Mouse (Mus musculus) urinary bladder, postnatal 25 days (tissue): ENCODE results near the gene Klrc3.
"Not testable (repeated sequence)": the region's sequence is repeated elsewhere in the genome, so short reads cannot be mapped to it uniquely, and the experiment has no call there.

Source experiments
- DNase-seq: peaks from one replicate; pipeline ENCODE4 v3.0.0; 2022; ENCODE audit warnings: low spot score

Gene Klrc3

DNA sequence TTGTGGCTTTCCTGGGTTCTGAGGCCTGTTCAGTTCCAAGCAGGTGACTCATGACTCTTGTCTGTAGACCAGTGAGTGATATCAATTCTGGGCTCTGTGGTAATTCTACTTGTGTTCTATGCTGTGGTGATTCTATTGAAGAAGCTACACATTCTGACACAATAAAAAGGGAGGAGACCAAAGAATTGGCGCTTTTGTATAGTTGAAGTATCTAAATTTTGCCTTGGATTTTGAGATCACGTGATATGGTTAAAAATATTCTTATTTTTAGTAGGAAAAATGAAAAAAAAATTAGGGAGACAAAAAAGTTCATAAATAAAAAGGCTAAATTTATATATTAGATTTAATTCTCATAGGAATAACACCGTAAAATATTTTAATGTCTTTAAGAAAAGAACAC, at the start of gene Klrc3:
Gene Klrc3 (minus strand): TSS at position 101 of the 400 bp plus-strand sequence.
- DNase-seq, result not testable (repeated sequence)

DNA sequence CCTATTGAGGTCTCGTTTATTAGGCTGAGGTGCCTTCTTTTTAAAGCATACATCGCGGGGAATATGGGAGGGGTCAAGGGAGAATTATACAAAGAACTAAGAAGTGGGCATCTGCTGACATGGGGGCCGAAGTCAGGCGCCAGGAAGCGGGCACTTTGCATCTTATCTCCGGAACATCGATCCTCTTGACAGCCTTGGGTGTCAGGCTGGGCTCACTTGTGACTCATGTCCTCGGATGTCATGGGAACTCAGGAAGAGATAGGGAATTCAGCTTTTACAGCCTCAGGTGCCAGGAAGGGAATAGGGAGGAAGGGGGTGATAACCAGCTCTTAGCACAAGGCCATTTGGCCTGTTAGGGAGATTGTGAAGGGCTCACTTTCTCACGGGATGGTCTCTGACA, 48.3 kb upstream of the Klrc3 start:
- not testable (repeated sequence) for DNase-seq

DNA sequence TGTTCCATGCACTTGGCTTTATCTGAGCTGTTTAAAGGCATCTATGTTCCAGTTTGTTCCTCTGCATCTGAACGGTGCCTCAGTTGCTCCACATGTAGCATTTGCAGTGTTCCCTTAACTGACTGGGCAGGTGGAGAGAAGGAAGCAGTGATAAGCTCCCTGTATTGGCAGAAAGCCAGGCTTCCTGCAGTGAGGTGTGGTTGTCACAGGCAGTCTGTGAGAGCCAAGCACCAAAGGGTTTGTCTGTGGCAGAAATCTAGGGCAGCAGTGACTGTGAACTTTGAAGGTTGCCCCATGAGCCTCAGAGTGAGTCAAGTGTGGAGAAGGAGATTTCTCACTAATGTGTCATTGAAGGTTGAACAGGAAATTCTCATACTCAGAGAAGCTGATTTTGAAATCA, 37.2 kb upstream of the Klrc3 start:
- no peak for DNase-seq

DNA sequence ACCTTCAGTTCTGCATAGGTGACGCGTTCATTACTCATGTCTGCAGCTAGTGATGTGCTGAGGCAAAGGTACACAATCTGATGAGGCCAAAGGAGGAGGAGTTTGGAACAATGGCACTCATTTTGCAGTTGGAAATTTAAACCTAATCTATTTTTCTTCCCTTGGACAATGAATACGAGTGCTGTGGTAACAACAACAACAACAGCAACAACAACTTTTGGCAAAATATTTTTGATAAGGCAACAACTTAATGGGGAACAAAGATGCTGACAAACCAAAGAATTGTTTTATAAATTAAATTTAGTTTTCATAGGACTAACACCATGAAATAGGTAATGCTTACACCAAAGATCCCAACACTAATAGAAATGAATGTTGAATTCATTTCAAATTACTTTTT, 35.7 kb upstream of the Klrc3 start, which contains the start of gene Klrc1:
Gene Klrc1 (minus strand): TSS at position 101 of the 400 bp plus-strand sequence.
- no peak for DNase-seq

DNA sequence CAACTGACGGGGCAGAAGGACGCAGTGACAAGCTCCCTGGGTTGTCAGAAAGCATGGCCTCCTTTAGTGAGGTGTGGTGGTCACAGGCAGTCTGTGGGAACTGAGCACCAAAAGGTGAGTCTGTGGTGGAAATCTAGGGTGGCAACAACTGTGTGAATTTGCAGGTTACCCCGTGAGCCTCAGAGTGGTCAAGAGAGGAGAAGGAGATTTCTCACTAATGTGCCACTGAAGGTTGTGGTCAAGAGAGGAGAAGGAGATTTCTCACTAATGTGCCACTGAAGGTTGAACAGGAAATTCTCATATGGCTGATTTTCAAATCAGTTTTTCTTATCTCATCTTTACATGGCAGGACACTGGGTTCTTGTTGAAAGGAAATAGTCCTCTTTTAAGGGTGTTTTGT, 18.2 kb upstream of the Klrc3 start:
- DNase-seq, result not testable (repeated sequence)

DNA sequence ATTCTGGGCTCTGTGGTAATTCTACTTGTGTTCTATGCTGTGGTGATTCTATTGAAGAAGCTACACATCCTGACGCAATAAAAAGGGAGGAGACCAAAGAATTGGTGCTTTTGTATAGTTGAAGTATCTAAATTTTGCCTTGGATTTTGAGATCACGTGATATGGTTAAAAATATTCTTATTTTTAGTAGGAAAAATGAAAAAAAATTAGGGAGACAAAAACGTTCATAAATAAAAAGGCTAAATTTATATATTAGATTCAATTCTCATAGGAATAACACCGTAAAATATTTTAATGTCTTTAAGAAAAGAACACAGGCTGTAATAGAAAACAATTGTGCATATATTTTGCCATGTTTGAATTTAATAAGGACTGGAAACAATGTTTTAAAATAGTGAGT, 17.5 kb upstream of the Klrc3 start, which contains the start of gene Klrc2:
Gene Klrc2 (minus strand): TSS at position 101 of the 400 bp plus-strand sequence.
- not testable (repeated sequence) for DNase-seq

DNA sequence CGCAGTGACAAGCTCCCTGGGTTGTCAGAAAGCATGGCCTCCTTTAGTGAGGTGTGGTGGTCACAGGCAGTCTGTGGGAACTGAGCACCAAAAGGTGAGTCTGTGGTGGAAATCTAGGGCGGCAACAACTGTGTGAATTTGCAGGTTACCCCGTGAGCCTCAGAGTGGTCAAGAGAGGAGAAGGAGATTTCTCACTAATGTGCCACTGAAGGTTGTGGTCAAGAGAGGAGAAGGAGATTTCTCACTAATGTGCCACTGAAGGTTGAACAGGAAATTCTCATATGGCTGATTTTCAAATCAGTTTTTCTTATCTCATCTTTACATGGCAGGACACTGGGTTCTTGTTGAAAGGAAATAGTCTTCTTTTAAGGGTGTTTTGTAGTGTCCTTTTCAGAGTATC, 917 bp upstream of the Klrc3 start:
- DNase-seq, result not testable (repeated sequence)

DNA sequence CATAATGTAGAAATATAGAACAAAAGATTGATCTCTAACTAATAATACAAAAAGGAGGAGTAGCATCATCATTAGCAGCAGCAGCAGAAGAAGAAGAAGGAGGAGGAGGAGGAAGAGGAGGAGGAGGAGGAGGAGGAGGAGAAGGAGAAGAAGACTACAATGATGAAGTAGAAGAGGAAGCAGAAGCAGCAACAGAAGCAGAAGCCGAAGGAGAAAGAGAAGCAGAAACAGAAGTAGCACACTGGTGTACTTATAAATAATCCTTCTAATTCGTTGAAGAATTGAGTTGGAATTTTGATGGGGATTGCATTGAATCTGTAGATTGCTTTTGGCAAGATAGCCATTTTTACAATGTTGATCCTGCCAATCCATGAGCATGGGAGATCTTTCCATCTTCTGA, 12.1 kb downstream of the Klrc3 start:
- DNase-seq, result not testable (repeated sequence)

DNA sequence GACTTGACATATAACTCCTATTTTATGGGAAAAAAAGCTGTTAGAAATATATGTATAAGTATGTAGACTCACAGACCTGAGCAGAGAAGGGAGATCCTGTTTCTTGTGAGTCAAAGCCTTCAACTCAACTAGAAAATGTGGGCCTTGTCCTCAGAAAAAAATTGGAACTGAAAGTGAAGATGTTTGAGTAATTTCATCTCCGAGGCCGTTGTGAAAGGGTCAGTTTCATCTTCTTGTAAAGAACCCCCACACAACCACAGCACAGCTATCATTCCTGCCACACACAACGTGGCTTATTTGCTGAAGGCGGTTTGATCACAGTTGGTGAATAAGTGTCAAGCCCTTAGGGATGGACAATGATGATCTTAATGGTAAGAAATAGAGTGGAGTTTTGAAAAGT, 19.4 kb downstream of the Klrc3 start, which contains the start of gene Klrk1:
Gene Klrk1 (minus strand): TSS at position 130 of the 400 bp plus-strand sequence.
- DNase-seq, result no peak

DNA sequence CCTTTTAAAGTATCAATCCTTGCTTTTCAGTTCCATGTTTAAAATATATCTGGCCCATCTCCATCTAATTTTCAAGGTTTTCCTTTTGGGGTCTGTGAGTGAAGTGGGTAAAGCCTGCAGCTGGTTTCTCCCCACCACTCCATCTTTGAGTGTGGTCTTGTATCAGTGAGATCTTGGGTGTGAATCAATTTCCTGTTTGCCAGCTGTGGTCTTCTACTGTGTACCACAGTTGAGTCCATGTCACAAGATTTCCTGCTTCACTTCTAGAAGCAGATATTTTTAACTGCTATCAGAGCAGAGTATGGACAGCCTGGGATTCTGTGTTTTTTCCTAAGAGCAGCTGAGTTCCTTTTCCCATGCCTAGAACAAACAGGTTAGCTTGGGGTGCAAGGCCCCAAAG, 34.8 kb downstream of the Klrc3 start:
- DNase-seq, result no peak

DNA sequence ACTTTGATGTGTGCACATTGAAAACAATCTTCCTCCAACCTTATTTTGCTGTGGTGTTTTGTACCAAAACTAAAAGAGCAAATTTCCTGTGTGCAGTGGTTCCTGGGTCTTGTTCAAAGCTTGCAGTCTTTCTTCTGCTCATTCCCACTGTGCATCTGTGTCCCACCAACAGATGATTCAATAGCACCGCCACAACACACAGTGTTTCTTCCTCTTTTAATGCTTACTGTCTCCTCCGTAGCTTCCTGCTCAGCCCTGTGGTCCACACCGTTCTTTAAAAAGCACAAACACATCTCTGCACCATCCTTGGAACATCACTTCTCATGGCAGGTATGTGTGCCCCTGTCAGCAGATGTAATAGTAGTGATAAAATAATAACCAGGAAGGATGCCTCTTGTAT, 51.6 kb downstream of the Klrc3 start, which contains the start of gene Klrd1:
Gene Klrd1 (plus strand): TSS at position 275 of the 400 bp plus-strand sequence.
- no peak for DNase-seq
